Mouse (Mus musculus) heart, embryonic 11.5 days (tissue): ENCODE results near the gene Inava. TPM values are rescaled to one million over a fixed set of nuclear protein-coding genes. Genes with fewer than 3 reads are reported as not detected.

ENCODE experiments used
- ATAC-seq: fragments of 200-750 bp; cut with Nextera tagmentation; replicated peaks from 2 replicates; pipeline ENCODE4 v1.8.0; 2017; ENCODE audit warnings: moderate library complexity; ENCODE audit not compliant: insufficient number of reproducible peaks, low FRiP score, low TSS enrichment
- H3K27ac ChIP-seq: fragments of 300-500 bp; sonication (generic); 2 replicates; pipeline ENCODE4 v1.5.1; 2014; ENCODE audit warnings: mild to moderate bottlenecking, low read depth, low read length
- H3K27me3 ChIP-seq: fragments of 300-500 bp; sonication (generic); 2 replicates; pipeline ENCODE4 v1.6.1; 2014; ENCODE audit warnings: mild to moderate bottlenecking, low read length, mixed read lengths; ENCODE audit not compliant: control insufficient read depth, insufficient read depth
- H3K36me3 ChIP-seq: fragments of 300-500 bp; sonication (generic); 2 replicates; pipeline ENCODE4 v1.6.1; 2014; ENCODE audit warnings: mild to moderate bottlenecking, low read length, moderate library complexity, mixed read lengths; ENCODE audit not compliant: control insufficient read depth, insufficient read depth
- H3K4me1 ChIP-seq: fragments of 300-500 bp; sonication (generic); 2 replicates; pipeline ENCODE4 v1.6.1; 2014; ENCODE audit warnings: low read length; ENCODE audit not compliant: control insufficient read depth, insufficient read depth
- H3K4me2 ChIP-seq: fragments of 300-500 bp; sonication (generic); 2 replicates; pipeline ENCODE4 v1.6.1; 2014; ENCODE audit warnings: mild to moderate bottlenecking, moderate library complexity
- H3K4me3 ChIP-seq: fragments of 300-500 bp; sonication (generic); 2 replicates; pipeline ENCODE4 v1.5.1; 2014; ENCODE audit warnings: low read depth, low read length
- H3K9ac ChIP-seq: fragments of 300-500 bp; sonication (generic); 2 replicates; pipeline ENCODE4 v1.6.1; 2014; ENCODE audit warnings: mild to moderate bottlenecking, low read depth, low read length, moderate library complexity
- H3K9me3 ChIP-seq: fragments of 300-500 bp; sonication (generic); replicated peaks from 2 replicates; pipeline ENCODE4 v1.6.1; 2016; ENCODE audit warnings: low read length; ENCODE audit not compliant: control insufficient read depth
- WGBS: fragments of 180-500 bp; shearing (Covaris S2); extraction: QIAGEN DNeasy Blood & Tissue Kit; methylation state at CpG from one replicate; pipeline ENCODE4 v1.1.7; 2014; ENCODE audit not compliant: insufficient replicate concordance; 5-methylcytosine and 5-hydroxymethylcytosine counted together
- polyA plus RNA-seq: library from polyadenylated mRNA; unstranded; fragments of >200 nt; fragmentation: Nextera tagmentation; extraction: Ambion mirVana; gene quantifications from 2 replicates; pipeline ENCODE4 v1.2.1, GENCODE M21; 2014

The Inava gene
- polyA plus RNA-seq, 1 experiment from 2014 or later, result 2.1 TPM

DNA sequence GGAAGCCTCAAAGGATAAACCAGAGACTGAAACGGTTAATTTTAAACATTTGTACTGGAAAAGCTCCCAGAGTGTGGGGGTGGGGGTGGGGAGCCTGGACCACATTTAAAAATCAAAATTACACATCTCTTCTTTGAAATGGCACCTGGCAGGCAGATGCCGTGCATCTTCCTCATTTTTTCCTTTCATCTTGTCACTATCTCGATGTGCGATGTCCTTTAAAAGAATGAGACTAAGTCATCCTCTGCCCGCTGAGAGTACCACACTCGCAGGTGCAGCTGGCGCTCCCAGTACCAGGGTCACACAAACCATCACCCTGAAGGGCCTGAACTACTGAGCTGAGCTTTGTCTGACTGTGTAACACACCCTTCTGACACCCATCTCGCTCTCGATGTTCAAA lies 24.4 kb upstream of the Inava start:
- ATAC-seq, result no peak
- H3K4me1 ChIP-seq, result peaks cover 11% of the 10 kb centered on the region
- H3K27ac ChIP-seq, result no peak overlapping the region
- no peak overlapping the region for H3K9ac ChIP-seq
- no peak overlapping the region for H3K4me3 ChIP-seq
- H3K27me3 ChIP-seq, result peaks cover 61% of the 10 kb centered on the region
- no peaks in the 10 kb centered on the region for H3K36me3 ChIP-seq
- no peak overlapping the region for H3K4me2 ChIP-seq
- WGBS, result 76% methylated on average over 9 of the region's 9 CpGs
- no peaks in the 10 kb centered on the region for H3K9me3 ChIP-seq

- no peak for ATAC-seq
- WGBS, result 36% methylated on average over 8 of the region's 8 CpGs
- Histone ChIP-seq H3K4me2 (peak overlapping the region; percentile 20; the same call in 1 of the 2 replicates), H3K27me3 (peaks cover 37% of the 10 kb centered on the region), H3K36me3 (no peaks in the 10 kb centered on the region), H3K27ac (no peak overlapping the region), H3K9me3 (no peaks in the 10 kb centered on the region), H3K9ac (no peak overlapping the region), H3K4me1 (peaks cover 9% of the 10 kb centered on the region), H3K4me3 (no peak overlapping the region)
These were observed 21.6 kb upstream of the Inava start for GRCm38 (mm10) chr1:136255657-136256056.

- no peak for ATAC-seq
- Histone ChIP-seq H3K4me3 (no peak overlapping the region), H3K27ac (no peak overlapping the region)
These were observed 21.1 kb upstream of the Inava start for GRCm38 (mm10) chr1:136255174-136255573.

GRCm38 (mm10) chr1:136254503-136255065 lies 20.5 kb upstream of the Inava start:
- ATAC-seq, result no peak
- Histone ChIP-seq H3K4me3 (no peak overlapping the region), H3K36me3 (no peaks in the 10 kb centered on the region), H3K4me1 (no peaks in the 10 kb centered on the region), H3K27ac (no peak overlapping the region), H3K9ac (no peak overlapping the region), H3K27me3 (peaks cover 26% of the 10 kb centered on the region), H3K4me2 (no peak overlapping the region), H3K9me3 (no peaks in the 10 kb centered on the region)
- WGBS, result 80% methylated on average over 10 of the region's 10 CpGs

More at GRCm38 (mm10) chr1:136255174-136255573, 21.1 kb upstream of the Inava start:
- Histone ChIP-seq H3K4me2 (no peak overlapping the region), H3K9ac (no peak overlapping the region), H3K36me3 (no peaks in the 10 kb centered on the region), H3K4me1 (peaks cover 6% of the 10 kb centered on the region; the same call in 1 of the 2 replicates), H3K9me3 (no peaks in the 10 kb centered on the region), H3K27me3 (peaks cover 32% of the 10 kb centered on the region)
- whole genome bisulfite sequencing, result 27% methylated on average over 6 of the region's 6 CpGs

DNA sequence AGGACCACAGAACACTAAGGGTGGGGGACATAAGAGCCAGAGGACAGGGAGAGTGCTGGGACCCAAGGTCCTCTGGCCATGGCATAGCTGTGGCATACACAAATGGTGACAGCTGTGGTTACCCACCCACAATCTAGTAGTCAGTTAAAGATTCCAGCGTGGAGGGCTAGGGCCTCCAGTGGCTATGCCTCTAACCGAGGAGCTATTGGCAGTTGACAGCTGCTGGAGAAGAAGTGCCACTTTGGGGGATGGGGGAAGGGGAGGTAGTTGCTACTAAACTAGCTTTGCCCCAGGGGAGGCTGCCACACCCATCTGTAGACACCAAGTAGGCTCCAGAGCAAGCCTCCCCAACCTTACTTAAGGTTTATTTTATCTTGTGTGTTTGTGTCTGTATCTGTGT lies 19.4 kb upstream of the Inava start:
- no peak overlapping the region for H3K4me3 ChIP-seq
- no peak overlapping the region for H3K9ac ChIP-seq
- H3K36me3 ChIP-seq, result no peaks in the 10 kb centered on the region
- peaks cover 15% of the 10 kb centered on the region for H3K27me3 ChIP-seq
- H3K27ac ChIP-seq, result no peak overlapping the region
- H3K4me2 ChIP-seq, result no peak overlapping the region
- H3K9me3 ChIP-seq, result no peaks in the 10 kb centered on the region
- no peak for ATAC-seq
- H3K4me1 ChIP-seq, result no peaks in the 10 kb centered on the region
- WGBS, result 28% methylated on average over 2 of the region's 2 CpGs

GRCm38 (mm10) chr1:136249662-136250061 lies 15.6 kb upstream of the Inava start:
- no peaks in the 10 kb centered on the region for H3K27me3 ChIP-seq
- ATAC-seq, result no peak
- WGBS, result 62% methylated on average over 5 of the region's 5 CpGs
- no peak overlapping the region for H3K4me2 ChIP-seq
- H3K9ac ChIP-seq, result no peak overlapping the region
- no peaks in the 10 kb centered on the region for H3K36me3 ChIP-seq
- no peaks in the 10 kb centered on the region for H3K4me1 ChIP-seq
- H3K27ac ChIP-seq, result no peak overlapping the region
- no peak overlapping the region for H3K4me3 ChIP-seq
- no peaks in the 10 kb centered on the region for H3K9me3 ChIP-seq

DNA sequence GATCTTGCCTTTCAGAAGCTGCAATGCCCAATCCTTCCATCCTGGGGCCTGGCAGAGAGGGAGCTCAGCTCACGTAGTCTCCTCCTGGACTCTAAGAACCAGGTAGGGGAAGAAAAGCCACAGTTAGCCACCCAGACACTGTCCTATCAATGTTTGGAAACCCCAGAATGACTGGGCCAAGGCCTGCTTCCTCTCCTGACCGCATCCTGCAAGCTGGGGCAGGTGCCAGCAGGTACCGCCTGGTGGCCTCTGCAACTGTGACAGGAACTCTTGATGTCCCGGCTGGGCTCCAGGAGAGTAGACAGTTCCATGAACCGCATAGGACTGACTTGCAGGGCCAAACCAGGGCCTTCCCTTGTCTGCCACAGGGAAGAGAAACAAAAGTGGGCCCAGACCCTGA lies 13.3 kb upstream of the Inava start:
- H3K4me1 ChIP-seq, result no peaks in the 10 kb centered on the region
- H3K9ac ChIP-seq, result no peak overlapping the region
- H3K4me2 ChIP-seq, result no peak overlapping the region
- H3K36me3 ChIP-seq, result no peaks in the 10 kb centered on the region
- no peaks in the 10 kb centered on the region for H3K9me3 ChIP-seq
- ATAC-seq, result no peak
- H3K4me3 ChIP-seq, result no peak overlapping the region
- no peaks in the 10 kb centered on the region for H3K27me3 ChIP-seq
- H3K27ac ChIP-seq, result no peak overlapping the region
- WGBS, result 78% methylated on average over 5 of the region's 5 CpGs

DNA sequence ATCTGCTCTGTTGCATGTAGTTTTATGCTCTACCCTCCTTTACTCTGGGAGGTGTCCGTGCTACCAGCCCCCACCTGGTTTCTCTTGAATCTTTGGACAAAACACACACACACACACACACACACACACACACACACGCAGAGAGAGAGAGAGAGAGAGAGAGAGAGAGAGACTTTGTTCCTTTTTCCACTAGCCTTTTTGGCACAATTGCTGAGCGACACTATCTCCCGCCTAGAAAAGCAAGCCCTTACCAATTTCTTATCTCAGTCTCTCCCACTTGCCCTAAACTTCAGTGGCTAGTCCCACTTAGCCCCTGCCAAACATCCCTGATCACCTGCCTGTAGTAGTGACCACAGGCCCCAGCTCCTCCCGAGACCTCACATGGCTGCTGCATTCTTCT lies 10.4 kb upstream of the Inava start:
- H3K9ac ChIP-seq, result no peak overlapping the region
- no peak overlapping the region for H3K4me3 ChIP-seq
- 75% methylated on average over 4 of the region's 5 CpGs for WGBS
- H3K4me2 ChIP-seq, result no peak overlapping the region
- no peaks in the 10 kb centered on the region for H3K9me3 ChIP-seq
- no peaks in the 10 kb centered on the region for H3K4me1 ChIP-seq
- H3K27ac ChIP-seq, result no peak overlapping the region
- no peaks in the 10 kb centered on the region for H3K36me3 ChIP-seq
- no peak for ATAC-seq
- no peaks in the 10 kb centered on the region for H3K27me3 ChIP-seq

DNA sequence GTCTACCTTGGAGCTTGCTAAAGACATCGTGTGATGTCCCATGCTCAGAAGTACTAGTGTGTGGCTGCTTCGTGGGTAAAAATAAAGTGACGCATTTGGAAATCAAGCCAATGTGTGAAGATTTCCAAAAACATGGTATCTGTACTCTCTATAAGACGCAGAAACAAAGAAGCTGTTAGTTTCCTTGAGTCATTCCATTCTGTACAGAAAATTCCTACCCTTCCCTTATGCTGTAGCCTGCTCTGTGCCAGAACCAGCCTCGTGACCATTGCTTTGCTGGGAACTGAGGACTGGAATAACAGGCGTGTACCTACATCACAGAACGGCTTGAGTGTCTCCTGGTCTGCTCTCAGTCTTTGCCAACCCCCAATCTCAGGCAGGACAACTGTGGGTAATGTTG lies 7.7 kb upstream of the Inava start:
- Histone ChIP-seq H3K36me3 (no peaks in the 10 kb centered on the region), H3K9ac (no peak overlapping the region), H3K27ac (no peak overlapping the region), H3K4me2 (no peak overlapping the region), H3K4me3 (no peak overlapping the region), H3K9me3 (no peaks in the 10 kb centered on the region), H3K27me3 (no peaks in the 10 kb centered on the region), H3K4me1 (no peaks in the 10 kb centered on the region)
- 81% methylated on average over 7 of the region's 7 CpGs for WGBS
- no peak for ATAC-seq
